Mouse (Mus musculus) forebrain, embryonic 13.5 days (tissue): ENCODE data around the gene Tmem170b. TPM values are rescaled to one million over a fixed set of nuclear protein-coding genes. Genes with fewer than 3 reads are reported as not detected.

Experiments
- ATAC-seq: fragments of 200-750 bp; cut with Nextera tagmentation; 2 replicates; pipeline ENCODE4 v1.8.0; 2017
- H3K27ac ChIP-seq: fragments of 300-500 bp; sonication (generic); 2 replicates; pipeline ENCODE4 v1.5.1; 2015; ENCODE audit warnings: inconsistent platforms, mild to moderate bottlenecking, moderate library complexity
- H3K27me3 ChIP-seq: fragments of 300-500 bp; sonication (generic); 2 replicates; pipeline ENCODE4 v1.6.1; 2015; ENCODE audit warnings: mild to moderate bottlenecking, inconsistent platforms
- H3K36me3 ChIP-seq: fragments of 300-500 bp; sonication (generic); 2 replicates; pipeline ENCODE4 v1.6.1; 2015; ENCODE audit warnings: mild to moderate bottlenecking, inconsistent platforms; ENCODE audit not compliant: poor library complexity, severe bottlenecking
- H3K4me1 ChIP-seq: fragments of 300-500 bp; sonication (generic); 2 replicates; pipeline ENCODE4 v1.6.1; 2015; ENCODE audit warnings: inconsistent platforms
- H3K4me2 ChIP-seq: fragments of 300-500 bp; sonication (generic); 2 replicates; pipeline ENCODE4 v1.6.1; 2015; ENCODE audit warnings: inconsistent platforms, mild to moderate bottlenecking, moderate library complexity
- H3K4me3 ChIP-seq: fragments of 300-500 bp; sonication (generic); 2 replicates; pipeline ENCODE4 v1.5.1; 2015; ENCODE audit warnings: mild to moderate bottlenecking, inconsistent platforms
- H3K9ac ChIP-seq: fragments of 300-500 bp; sonication (generic); 2 replicates; pipeline ENCODE4 v1.6.1; 2015; ENCODE audit warnings: mild to moderate bottlenecking, inconsistent platforms
- H3K9me3 ChIP-seq: fragments of 300-500 bp; sonication (generic); replicated peaks from 2 replicates; pipeline ENCODE4 v1.6.1; 2016; ENCODE audit warnings: inconsistent platforms
- WGBS: fragments of 180-500 bp; shearing (Covaris S2); methylation state at CpG from one replicate; pipeline ENCODE4 v1.1.7; 2015; 5-methylcytosine and 5-hydroxymethylcytosine counted together
- polyA plus RNA-seq: library from polyadenylated mRNA; unstranded; fragments of >200 nt; fragmentation: Nextera tagmentation; extraction: Ambion mirVana; gene quantifications from 2 replicates; pipeline ENCODE4 v1.2.1, GENCODE M21; 2015

Tmem170b gene
- polyA plus RNA-seq, 1 experiment from 2014 or later = 28.0 TPM

DNA sequence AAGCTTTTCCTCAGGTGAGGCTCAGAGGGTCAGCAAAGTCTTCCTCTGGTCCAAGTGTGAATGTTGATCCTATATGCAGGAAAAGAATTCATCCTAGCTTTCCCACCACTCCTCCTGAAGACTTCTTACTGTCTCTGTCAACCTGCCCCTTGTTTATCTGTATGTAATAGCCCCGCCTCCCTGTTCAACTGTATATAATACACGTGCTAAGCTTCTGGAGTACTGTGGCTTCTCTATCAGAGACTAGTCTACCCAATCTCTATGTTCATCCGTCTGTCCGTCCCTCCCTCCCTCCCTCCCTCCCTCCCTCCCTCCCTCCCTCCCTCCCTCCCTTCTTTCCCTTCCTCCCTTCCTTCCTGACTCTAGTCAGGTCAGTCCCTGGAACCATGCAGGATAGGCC lies 14.4 kb downstream of the Tmem170b start:
- no peak for ATAC-seq
- Histone ChIP-seq H3K4me3 (no peak overlapping the region), H3K27ac (no peak overlapping the region), H3K4me1 (peaks cover 3% of the 10 kb centered on the region; the same call in 1 of the 2 replicates), H3K9ac (no peak overlapping the region), H3K9me3 (no peaks in the 10 kb centered on the region), H3K4me2 (no peak overlapping the region), H3K27me3 (no peaks in the 10 kb centered on the region), H3K36me3 (no peaks in the 10 kb centered on the region)
- WGBS = 88% methylated on average over 4 of the region's 4 CpGs

DNA sequence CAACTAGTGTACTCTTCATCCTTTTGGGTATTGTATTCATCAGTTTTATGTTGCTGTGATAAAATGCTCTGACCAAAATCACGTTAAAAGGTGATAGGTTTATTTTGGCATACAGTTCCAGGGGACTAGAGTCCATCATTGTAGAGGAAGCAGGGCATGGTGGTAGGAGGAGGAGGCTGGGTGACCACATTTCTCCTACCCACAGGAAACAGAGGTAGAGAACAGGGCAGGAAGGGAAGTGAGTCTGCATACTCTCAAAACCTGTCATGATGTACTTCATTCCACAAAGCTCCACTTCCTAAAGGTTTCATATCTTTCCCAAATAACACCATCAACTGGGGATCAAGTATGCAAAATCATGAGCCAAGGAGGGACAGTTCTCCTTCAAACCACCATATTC lies 18.4 kb downstream of the Tmem170b start:
- Histone ChIP-seq H3K9ac (no peak overlapping the region), H3K36me3 (peaks cover 6% of the 10 kb centered on the region; the same call in 1 of the 2 replicates), H3K27ac (no peak overlapping the region), H3K4me3 (no peak overlapping the region), H3K4me1 (peaks cover 15% of the 10 kb centered on the region), H3K9me3 (no peaks in the 10 kb centered on the region), H3K27me3 (no peaks in the 10 kb centered on the region), H3K4me2 (no peak overlapping the region)
- ATAC-seq = no peak
- 98% methylated on average over 1 of the region's 1 CpGs for WGBS

DNA sequence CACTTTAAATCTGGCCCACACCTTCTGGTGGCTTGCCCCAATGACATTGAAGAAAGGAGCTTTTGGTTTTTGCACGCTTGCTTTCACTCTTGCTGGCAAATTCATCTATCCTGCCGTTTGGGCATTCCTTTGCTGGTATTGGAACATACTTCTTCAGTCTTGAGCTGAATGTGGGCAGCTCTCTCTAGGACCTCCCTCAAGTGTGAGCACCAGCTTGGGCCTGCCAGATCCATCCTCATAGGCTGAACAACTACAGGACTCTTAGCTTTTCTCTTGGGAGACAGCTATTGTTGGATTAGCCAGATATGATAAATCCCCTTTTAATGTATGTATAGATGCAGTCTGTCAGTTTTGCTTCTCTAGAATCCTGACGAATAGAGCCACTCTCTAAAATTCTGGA lies 19.5 kb downstream of the Tmem170b start:
- Histone ChIP-seq H3K4me3 (no peak overlapping the region), H3K9me3 (no peaks in the 10 kb centered on the region), H3K4me1 (peaks cover 15% of the 10 kb centered on the region), H3K9ac (no peak overlapping the region), H3K36me3 (peaks cover 6% of the 10 kb centered on the region; the same call in 1 of the 2 replicates), H3K27me3 (no peaks in the 10 kb centered on the region), H3K4me2 (no peak overlapping the region), H3K27ac (no peak overlapping the region)
- 79% methylated on average over 3 of the region's 3 CpGs for WGBS
- ATAC-seq = no peak

DNA sequence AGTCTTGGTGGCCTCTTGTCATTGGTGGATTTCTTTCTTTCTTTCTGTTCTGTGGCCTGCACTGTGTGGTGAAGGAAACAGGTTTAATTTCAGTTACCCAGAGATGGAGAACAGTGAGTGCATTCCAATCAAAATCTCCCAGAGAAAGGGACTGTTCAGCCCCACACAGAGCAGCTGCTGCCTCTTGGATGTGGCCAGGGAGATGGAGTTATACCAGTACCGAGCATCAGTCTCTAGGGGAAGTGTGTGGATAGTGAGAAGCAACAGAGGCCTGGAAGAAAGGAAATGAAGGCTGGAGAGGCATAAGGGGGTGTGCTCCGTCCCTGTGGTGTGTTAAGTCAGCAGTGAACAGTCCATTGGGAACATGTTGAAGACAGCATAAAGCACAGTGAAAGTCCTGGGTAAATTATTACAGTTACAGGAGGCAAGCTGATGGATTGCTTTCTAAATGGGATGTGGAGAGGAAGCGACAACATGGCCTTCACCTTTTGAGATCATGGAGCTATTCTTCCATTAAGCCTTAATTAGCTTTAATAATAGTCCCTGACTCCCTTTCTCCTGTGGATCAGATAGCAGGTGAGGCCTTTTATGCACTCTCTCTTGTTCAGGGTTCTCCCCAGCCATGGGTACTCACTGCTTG lies 21.7 kb downstream of the Tmem170b start:
- Histone ChIP-seq H3K36me3 (peaks cover 6% of the 10 kb centered on the region), H3K9me3 (no peaks in the 10 kb centered on the region), H3K4me1 (peaks cover 15% of the 10 kb centered on the region), H3K27me3 (no peaks in the 10 kb centered on the region), H3K27ac (peak overlapping the region; percentile 12; the same call in 1 of the 2 replicates), H3K4me2 (no peak overlapping the region), H3K9ac (no peak overlapping the region), H3K4me3 (no peak overlapping the region)
- WGBS = 66% methylated on average over 3 of the region's 3 CpGs
- ATAC-seq = no peak

DNA sequence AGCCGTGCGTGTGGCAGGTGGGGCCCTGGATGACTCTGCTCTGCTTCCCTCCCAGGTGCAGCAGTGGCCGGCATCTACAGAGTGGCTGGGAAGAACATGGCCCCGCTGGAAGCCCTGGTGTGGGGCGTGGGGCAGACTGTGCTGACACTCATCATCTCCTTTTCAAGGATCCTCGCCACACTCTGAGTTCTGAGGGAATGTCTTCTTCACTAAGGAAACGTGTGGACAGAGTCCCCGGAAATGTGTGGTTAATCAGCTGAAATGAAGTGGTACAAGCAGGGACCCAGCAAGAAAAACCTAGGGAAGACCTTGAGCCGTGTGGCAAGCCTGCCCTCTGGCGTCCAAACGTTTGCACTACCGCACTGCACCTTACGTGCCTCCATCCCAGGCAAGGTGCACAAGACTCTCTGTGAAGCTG lies 28.7 kb downstream of the Tmem170b start:
- Histone ChIP-seq H3K36me3 (peaks cover 9% of the 10 kb centered on the region; the same call in 1 of the 2 replicates), H3K4me3 (no peak overlapping the region), H3K9ac (no peak overlapping the region), H3K4me1 (no peaks in the 10 kb centered on the region), H3K9me3 (no peaks in the 10 kb centered on the region), H3K4me2 (no peak overlapping the region), H3K27me3 (no peaks in the 10 kb centered on the region), H3K27ac (no peak overlapping the region)
- WGBS = 37% methylated on average over 13 of the region's 13 CpGs
- ATAC-seq = peak; percentile 75

DNA sequence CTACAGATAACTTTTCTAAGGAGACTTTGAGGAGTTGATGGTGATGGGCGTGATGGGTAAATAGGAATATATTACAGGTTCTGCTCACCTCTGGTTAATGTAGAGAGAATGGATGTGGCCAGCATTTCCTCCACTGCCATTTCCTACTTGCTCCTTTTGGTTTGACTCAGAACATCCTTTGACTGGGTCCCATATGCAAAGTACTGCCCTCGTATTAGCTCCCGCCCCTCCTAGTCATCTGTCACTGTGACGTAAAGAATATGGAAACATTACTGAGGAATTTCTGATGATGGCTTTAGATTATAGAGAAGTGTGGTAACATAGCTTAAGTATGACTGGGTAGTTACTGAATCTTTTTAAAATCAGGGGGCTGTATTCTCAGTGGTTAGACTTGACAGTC lies 32.4 kb downstream of the Tmem170b start:
- peaks cover 9% of the 10 kb centered on the region; the same call in 1 of the 2 replicates for H3K36me3 ChIP-seq
- no peaks in the 10 kb centered on the region for H3K9me3 ChIP-seq
- H3K9ac ChIP-seq = no peak overlapping the region
- H3K27me3 ChIP-seq = no peaks in the 10 kb centered on the region
- ATAC-seq = no peak
- H3K4me3 ChIP-seq = no peak overlapping the region
- H3K4me2 ChIP-seq = no peak overlapping the region
- 93% methylated on average over 4 of the region's 4 CpGs for WGBS
- no peak overlapping the region for H3K27ac ChIP-seq
- no peaks in the 10 kb centered on the region for H3K4me1 ChIP-seq

DNA sequence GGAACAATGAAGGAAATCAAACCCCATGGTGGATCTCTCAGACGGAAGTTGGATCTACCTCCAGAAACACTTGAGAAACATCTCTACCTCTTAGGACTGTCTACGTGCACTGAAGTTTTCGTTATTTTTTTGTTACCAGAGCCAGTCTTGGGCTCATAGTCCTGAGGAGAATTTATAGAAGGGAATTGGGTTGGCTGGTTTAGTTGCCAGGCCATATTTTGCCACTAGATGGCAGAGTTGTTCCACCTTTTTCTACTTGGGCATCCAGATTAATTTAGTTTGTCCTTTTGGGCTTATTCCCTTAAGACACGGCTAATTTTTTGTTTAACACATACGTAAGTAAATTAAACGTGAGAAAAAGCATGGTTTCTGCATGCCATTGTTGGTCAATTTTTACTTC lies 37.1 kb downstream of the Tmem170b start:
- Histone ChIP-seq H3K9me3 (no peaks in the 10 kb centered on the region), H3K4me2 (no peak overlapping the region), H3K27me3 (no peaks in the 10 kb centered on the region), H3K4me1 (peaks cover 13% of the 10 kb centered on the region), H3K9ac (no peak overlapping the region), H3K27ac (no peak overlapping the region), H3K4me3 (no peak overlapping the region), H3K36me3 (no peaks in the 10 kb centered on the region)
- ATAC-seq = peak; percentile 39; the same call in 1 of the 2 replicates
- 26% methylated on average over 6 of the region's 6 CpGs for WGBS

DNA sequence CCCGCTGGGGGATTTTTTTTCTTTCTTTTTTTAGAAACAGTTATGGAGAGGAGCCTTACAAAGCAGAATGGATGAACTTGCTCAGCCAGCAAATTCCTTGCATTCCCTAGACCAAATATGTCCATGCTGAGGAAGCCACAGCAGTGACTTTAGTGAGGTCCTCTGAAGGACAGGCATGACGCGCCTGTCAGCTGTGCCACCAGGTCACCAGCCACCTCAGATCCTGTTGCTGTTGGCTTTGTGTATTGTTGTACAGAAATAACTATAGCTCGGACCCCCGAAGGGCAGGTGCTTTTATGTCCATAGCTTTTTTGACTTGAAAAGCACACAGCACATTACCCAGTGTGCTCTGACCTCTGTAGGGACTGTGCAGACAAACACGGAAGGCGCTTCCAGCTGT lies 38.1 kb downstream of the Tmem170b start:
- Histone ChIP-seq H3K4me1 (peaks cover 13% of the 10 kb centered on the region), H3K4me2 (no peak overlapping the region), H3K9me3 (no peaks in the 10 kb centered on the region), H3K27me3 (no peaks in the 10 kb centered on the region), H3K36me3 (no peaks in the 10 kb centered on the region), H3K4me3 (no peak overlapping the region), H3K27ac (no peak overlapping the region), H3K9ac (no peak overlapping the region)
- peak; percentile 12; the same call in 1 of the 2 replicates for ATAC-seq
- WGBS = 75% methylated on average over 7 of the region's 7 CpGs

DNA sequence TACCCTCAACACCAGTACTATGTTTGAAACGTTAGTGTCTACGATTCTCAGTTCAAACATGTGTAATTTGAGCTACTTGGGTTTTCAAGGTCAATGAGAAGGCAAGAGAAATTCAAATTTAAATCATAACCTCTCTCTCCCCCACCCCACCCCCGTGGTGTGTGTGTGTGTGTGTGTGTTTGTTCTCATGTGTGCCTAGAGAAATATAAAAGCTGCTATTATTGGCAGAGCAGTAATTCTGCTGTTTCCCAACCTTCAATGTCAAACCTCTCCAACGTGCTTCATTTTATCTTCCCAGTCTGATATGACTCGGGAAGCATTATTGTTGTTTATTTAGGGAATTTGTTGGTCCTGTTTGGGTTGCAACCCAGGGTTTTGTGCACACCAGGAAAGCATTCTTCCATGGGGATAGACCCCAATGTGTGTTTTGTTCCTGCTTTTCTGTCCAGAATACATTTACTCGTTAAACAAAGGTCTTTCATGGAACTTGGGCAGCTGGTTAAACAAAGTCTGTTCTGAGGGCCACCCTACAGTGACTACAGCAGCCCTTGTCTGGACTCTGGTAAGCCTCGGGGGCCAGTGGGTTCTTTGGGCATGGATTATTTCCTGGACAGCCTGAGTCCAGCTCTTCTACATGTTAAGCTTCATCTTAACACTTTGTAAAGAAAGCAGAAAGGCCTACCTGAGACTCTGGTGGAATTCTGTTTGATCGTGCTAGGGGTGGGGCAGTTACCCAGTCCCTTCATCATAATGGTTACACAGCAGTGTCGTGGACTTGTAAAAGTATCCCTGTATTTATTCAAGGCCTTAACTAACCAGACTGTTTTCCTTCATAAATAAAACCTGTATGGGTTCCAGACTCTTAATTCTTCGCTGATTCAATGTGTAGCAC lies 39.1 kb downstream of the Tmem170b start:
- no peak overlapping the region for H3K4me2 ChIP-seq
- no peak for ATAC-seq
- no peaks in the 10 kb centered on the region for H3K27me3 ChIP-seq
- no peak overlapping the region for H3K27ac ChIP-seq
- H3K36me3 ChIP-seq = no peaks in the 10 kb centered on the region
- H3K9ac ChIP-seq = no peak overlapping the region
- no peak overlapping the region for H3K4me3 ChIP-seq
- WGBS = 54% methylated on average over 10 of the region's 10 CpGs
- no peaks in the 10 kb centered on the region for H3K9me3 ChIP-seq
- peaks cover 13% of the 10 kb centered on the region for H3K4me1 ChIP-seq

DNA sequence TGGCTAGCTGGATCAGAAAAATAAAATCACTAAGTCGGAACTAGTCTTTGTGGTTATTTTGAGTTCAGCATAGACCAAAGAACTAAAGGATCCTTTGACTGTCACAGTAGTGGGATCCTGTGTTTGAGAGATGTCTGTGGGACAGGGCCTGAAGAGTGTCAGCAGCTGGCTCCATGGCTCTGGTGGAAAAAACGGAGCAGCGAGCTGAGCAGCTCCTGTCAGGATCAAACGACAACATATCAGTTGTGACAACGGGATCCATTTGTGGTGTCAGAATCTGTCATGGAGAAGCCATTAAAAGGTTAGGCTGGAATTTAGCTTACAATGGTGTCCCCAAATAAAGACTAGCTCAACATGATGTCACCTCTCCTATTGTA lies 39.8 kb downstream of the Tmem170b start:
- no peak for ATAC-seq
- Histone ChIP-seq H3K36me3 (no peaks in the 10 kb centered on the region), H3K4me2 (no peak overlapping the region), H3K9me3 (no peaks in the 10 kb centered on the region), H3K4me1 (peaks cover 13% of the 10 kb centered on the region), H3K4me3 (no peak overlapping the region), H3K9ac (no peak overlapping the region), H3K27ac (no peak overlapping the region), H3K27me3 (no peaks in the 10 kb centered on the region)
- 73% methylated on average over 5 of the region's 5 CpGs for WGBS

DNA sequence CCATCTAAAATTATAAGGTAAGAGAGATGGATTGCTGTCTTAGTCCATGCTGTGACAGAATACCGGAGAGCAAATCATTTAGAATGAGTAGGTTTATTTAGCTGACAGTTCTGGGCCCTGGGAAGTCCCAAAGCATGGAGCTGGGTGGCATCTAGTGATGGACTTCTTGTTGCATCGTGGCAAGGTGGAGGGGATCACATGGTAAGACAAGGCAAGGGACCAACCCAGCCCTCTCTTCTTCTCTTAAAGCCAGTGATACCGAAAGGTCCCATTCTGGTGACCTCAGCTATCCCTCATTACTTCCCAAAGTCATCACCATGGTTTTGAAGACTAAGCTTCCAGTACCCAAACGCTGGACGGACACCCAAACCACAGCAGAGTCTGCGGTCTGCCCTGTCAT lies 42.3 kb downstream of the Tmem170b start:
- no peak overlapping the region for H3K4me2 ChIP-seq
- 93% methylated on average over 6 of the region's 6 CpGs for WGBS
- H3K27ac ChIP-seq = no peak overlapping the region
- no peaks in the 10 kb centered on the region for H3K9me3 ChIP-seq
- no peak overlapping the region for H3K4me3 ChIP-seq
- H3K36me3 ChIP-seq = no peaks in the 10 kb centered on the region
- peaks cover 13% of the 10 kb centered on the region for H3K4me1 ChIP-seq
- no peak overlapping the region for H3K9ac ChIP-seq
- no peaks in the 10 kb centered on the region for H3K27me3 ChIP-seq
- ATAC-seq = no peak

DNA sequence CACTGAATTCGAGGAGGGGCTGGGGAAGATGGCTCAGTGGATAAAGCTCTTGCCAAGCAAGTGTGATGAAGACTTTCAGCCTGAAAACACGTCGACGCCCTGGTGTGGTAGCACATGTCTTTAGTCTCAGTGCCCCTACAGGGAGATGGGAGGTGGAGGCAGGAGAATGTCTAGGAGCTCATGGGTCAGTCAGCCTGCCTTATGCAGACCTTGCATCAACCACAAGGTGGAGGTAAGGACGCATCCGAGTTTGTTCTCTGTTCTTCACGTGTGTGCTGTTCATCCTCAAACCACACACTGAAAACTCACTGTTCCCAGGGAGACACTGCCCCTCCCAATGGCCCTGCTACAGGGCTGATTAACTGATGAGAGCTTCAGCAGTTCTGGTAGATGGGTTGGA lies 45.0 kb downstream of the Tmem170b start:
- ATAC-seq = no peak
- H3K4me1 ChIP-seq = no peaks in the 10 kb centered on the region

More for the DNA sequence above, 45.0 kb downstream of the Tmem170b start:
- no peaks in the 10 kb centered on the region for H3K9me3 ChIP-seq
- WGBS = 77% methylated on average over 7 of the region's 7 CpGs
- no peaks in the 10 kb centered on the region for H3K36me3 ChIP-seq
- H3K27me3 ChIP-seq = no peaks in the 10 kb centered on the region
- no peak overlapping the region for H3K4me2 ChIP-seq
- H3K9ac ChIP-seq = no peak overlapping the region
- no peak overlapping the region for H3K27ac ChIP-seq
- H3K4me3 ChIP-seq = no peak overlapping the region
